Mouse (Mus musculus) small intestine, adult 2 months (tissue): ENCODE measurements around the gene Utp15. TPM values are rescaled to one million over a fixed set of nuclear protein-coding genes. Genes with fewer than 3 reads are reported as not detected.
A peak's percentile ranks its signal among the peaks of the same experiment; 100 is the strongest.

Experiments
- H3K27ac ChIP-seq: fragments of 200-500 bp; 2 replicates; pipeline ENCODE4 v1.5.1; 2012; ENCODE audit warnings: low read depth, low read length, control low read depth, inconsistent platforms; ENCODE audit not compliant: insufficient read depth
- H3K27me3 ChIP-seq: fragments of 200-500 bp; 2 replicates; pipeline ENCODE4 v1.6.1; 2012; ENCODE audit warnings: mild to moderate bottlenecking, moderate library complexity, low read length, inconsistent platforms; ENCODE audit not compliant: control insufficient read depth, insufficient read depth
- H3K36me3 ChIP-seq: fragments of 200-500 bp; 2 replicates; pipeline ENCODE4 v1.6.1; 2012; ENCODE audit warnings: mild to moderate bottlenecking, low read length, control low read depth, inconsistent platforms; ENCODE audit not compliant: control insufficient read depth, insufficient read depth
- H3K4me1 ChIP-seq: fragments of 200-500 bp; 2 replicates; pipeline ENCODE4 v1.6.1; 2012; ENCODE audit warnings: low read length, inconsistent platforms, mixed read lengths; ENCODE audit not compliant: control insufficient read depth, insufficient read depth, insufficient read length
- H3K4me3 ChIP-seq: fragments of 200-500 bp; 2 replicates; pipeline ENCODE4 v1.5.1; 2012; ENCODE audit warnings: low read depth, mild to moderate bottlenecking, control low read depth, inconsistent platforms, low read length, moderate library complexity
- CTCF ChIP-seq: fragments of 200-500 bp; IDR thresholded peaks from 2 replicates; pipeline ENCODE4 v1.5.1; 2012; ENCODE audit warnings: low read depth, mild to moderate bottlenecking, control low read depth, inconsistent platforms, low read length, moderate library complexity, mixed read lengths; ENCODE audit not compliant: insufficient replicate concordance, insufficient read length; ENCODE audit errors: extremely low read depth
- POLR2A ChIP-seq: fragments of 200-500 bp; IDR thresholded peaks from 2 replicates; pipeline ENCODE4 v1.6.1; 2012; ENCODE audit warnings: low read depth, mild to moderate bottlenecking, control low read depth, inconsistent platforms, low read length, moderate library complexity
- WGBS: fragments of 180-500 bp; shearing (Covaris S2); methylation state at CpG from one replicate; pipeline ENCODE4 v1.1.7; 2018; 5-methylcytosine and 5-hydroxymethylcytosine counted together
- polyA plus RNA-seq: library from polyadenylated mRNA; depleted of rRNA; stranded (reverse); fragments of >200 nt; gene quantifications from 2 replicates; pipeline ENCODE4 v1.2.3, GENCODE M21; 2012

The Utp15 gene
- polyA plus RNA-seq, 1 experiment: 1.3 TPM

DNA sequence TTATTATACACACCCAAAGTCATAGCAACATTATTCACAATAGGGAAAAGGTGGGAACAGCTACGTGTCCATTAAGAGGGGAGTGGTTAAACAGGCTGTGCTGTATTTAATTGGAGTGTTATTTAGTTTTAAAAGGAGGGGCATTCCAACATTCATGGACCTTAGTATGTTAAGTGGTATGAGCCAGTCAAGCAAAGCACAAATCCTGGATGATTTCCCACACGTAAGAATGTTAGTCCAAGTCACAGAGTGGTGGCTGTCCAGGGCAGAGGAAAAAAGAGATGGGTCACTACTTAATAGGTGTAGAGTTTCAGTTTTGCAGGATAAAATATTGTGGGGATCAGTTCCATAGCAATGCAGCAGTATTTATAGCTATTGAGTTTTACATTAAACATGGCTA lies 36.6 kb downstream of the Utp15 start:
- Histone ChIP-seq H3K27ac (no peak overlapping the region), H3K36me3 (no peaks in the 10 kb centered on the region), H3K4me1 (no peaks in the 10 kb centered on the region), H3K4me3 (no peak overlapping the region), H3K27me3 (no peaks in the 10 kb centered on the region)
- WGBS: 64% methylated on average over 2 of the region's 2 CpGs
- TF ChIP-seq CTCF: no peak

DNA sequence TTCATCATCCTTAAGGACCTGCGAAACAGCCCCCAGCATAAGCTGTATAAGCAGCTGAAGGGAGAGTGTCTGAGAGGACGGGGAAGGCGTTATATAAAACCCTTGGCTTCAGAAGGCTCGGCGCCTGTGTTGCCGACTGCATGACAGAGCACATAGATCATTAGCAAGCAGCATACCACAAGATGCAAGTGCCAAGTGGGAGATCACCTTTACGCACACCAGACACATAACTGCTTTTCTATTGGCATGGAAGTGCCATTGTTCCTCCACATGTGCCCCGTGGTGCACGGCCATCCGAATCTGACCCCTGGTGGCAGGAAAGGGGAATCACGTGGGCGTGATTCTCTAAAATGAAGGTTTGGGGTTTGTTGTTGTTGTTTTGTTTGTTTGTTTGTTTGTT lies 40.0 kb downstream of the Utp15 start:
- H3K4me1 ChIP-seq: no peaks in the 10 kb centered on the region
- 31% methylated on average over 12 of the region's 12 CpGs for WGBS
- no peaks in the 10 kb centered on the region for H3K27me3 ChIP-seq
- no peak overlapping the region for H3K27ac ChIP-seq
- no peak overlapping the region for H3K4me3 ChIP-seq
- TF ChIP-seq CTCF (peak; percentile 73; the same call in 1 of the 2 replicates), POLR2A (no peak)
- H3K36me3 ChIP-seq: no peaks in the 10 kb centered on the region

DNA sequence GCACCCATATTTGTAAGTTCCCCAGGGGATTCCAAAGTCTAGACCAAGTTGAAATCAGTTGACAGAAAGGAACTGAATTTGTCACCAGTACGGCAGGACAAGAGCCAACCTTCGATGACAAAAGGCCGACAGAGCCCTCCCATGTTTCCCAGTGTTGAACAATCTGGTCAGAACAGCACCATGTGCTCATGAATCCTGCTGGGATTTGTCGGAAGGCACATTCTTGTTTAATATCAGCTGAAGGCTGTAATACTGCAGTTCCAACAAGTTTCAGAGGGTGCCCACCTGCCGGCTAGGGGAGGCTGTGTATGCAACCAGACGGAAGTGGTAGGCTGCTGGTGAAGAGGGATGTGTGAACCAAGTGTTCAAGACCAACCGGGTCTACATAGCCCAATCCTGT lies 52.7 kb downstream of the Utp15 start:
- Histone ChIP-seq H3K27me3 (no peaks in the 10 kb centered on the region), H3K27ac (no peak overlapping the region), H3K4me1 (0 out of 2 replicates have a peak, but pooled peaks cover 2% of the 10 kb centered on the region), H3K4me3 (no peak overlapping the region), H3K36me3 (no peaks in the 10 kb centered on the region)
- no peak for TF ChIP-seq CTCF
- no peak for TF ChIP-seq POLR2A
- WGBS: 90% methylated on average over 7 of the region's 7 CpGs

DNA sequence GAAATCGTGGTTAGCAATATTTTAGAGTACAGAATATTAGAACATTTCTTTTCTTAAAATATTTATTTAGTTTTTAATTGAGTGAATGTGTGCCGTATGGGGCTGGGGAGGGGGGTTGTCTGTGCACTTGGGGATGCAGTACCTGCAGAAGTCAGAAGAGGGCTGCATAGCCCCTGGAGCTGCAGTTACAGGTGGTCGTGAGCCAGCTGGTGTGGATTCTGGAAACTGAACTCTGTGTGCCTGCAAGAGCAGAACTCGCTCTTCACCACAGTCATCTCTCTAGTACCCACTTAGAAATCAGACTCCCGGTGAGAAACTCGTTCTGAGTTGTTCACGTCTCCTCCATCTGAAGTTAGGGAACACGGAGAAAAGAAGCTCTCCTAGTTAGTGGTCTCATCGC lies 54.0 kb downstream of the Utp15 start:
- no peaks in the 10 kb centered on the region for H3K36me3 ChIP-seq

DNA sequence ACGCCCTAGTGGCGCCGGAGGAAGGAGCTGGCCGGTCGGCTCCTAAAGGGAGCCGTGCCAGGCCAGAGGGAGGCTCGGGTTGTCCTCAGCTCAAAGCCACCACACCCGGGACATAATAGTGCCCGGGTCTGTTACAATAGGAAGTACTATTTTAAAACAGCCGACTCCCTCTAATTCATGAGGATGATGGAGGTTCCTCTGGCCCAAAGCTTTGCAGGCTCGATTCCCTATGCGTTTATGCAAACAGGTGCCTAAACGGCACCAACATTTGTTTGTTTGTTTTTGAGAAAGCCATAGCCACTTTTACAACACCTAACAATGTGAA lies 56.3 kb downstream of the Utp15 start:
- H3K27ac ChIP-seq: no peak overlapping the region
- 2% methylated on average over 13 of the region's 13 CpGs for WGBS
- no peaks in the 10 kb centered on the region for H3K27me3 ChIP-seq
- H3K36me3 ChIP-seq: no peaks in the 10 kb centered on the region
- no peak for TF ChIP-seq POLR2A
- H3K4me3 ChIP-seq: peak overlapping the region; percentile 85
- peaks cover 8% of the 10 kb centered on the region; the same call in 1 of the 2 replicates for H3K4me1 ChIP-seq

More for the DNA sequence above, 54.0 kb downstream of the Utp15 start:
- H3K27ac ChIP-seq: no peak overlapping the region
- TF ChIP-seq POLR2A (no peak), CTCF (peak; percentile 23; the same call in 1 of the 2 replicates)
- no peak overlapping the region for H3K4me3 ChIP-seq
- H3K27me3 ChIP-seq: no peaks in the 10 kb centered on the region
- 63% methylated on average over 9 of the region's 9 CpGs for WGBS
- peaks cover 3% of the 10 kb centered on the region; the same call in 1 of the 2 replicates for H3K4me1 ChIP-seq

DNA sequence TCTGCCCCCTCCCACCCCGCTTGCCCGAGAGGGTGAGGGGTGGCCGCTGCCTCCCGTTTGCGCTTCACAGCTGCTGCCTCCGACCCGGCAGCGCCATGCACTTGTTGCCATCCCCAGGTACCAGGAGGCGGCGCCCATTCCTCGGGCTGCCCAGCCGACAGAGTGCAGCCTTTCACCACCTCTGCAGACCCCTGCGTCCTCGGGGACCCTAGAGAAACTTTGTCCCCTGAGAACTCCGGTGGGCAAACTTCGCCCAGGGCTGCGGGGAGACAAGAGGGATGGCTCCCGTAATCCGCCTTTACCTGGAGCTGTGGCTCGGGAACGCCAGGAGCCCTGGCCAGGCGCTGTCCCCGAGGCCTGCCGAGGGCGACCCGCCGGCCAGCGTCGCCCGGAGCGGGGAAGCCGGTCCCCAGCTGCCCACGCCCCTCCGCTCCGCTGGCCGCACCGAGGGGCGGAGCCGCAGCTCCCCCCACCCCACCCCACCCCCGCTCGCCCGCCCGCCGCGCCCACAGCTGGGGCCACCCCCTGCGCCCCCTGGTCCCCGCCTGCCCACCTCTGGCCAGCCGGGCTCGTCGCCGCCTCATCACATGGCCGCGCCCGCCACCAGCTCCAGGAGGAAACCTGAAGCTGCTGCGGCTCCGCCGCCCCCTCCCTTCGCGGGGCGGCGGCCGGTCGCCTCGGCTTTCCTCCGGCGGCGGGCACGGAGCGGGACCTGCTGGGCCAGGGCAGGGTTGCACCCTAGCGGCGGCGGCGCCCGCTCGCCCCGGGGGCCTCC lies 56.9 kb downstream of the Utp15 start, which contains the start of gene Arhgef28:
Arhgef28 (minus strand) TSS at position 669 of the 775 bp plus-strand sequence.
- no peaks in the 10 kb centered on the region for H3K27me3 ChIP-seq
- TF ChIP-seq POLR2A: no peak
- TF ChIP-seq CTCF: peak; percentile 51; the same call in 1 of the 2 replicates
- H3K36me3 ChIP-seq: no peaks in the 10 kb centered on the region
- H3K4me3 ChIP-seq: peak within 1 kb of the TSS; percentile 85
- H3K27ac ChIP-seq: peak within 1 kb of the TSS; percentile 35
- peaks cover 8% of the 10 kb centered on the region; the same call in 1 of the 2 replicates for H3K4me1 ChIP-seq
- under 1% methylated on average over 62 of the region's 76 CpGs for WGBS

DNA sequence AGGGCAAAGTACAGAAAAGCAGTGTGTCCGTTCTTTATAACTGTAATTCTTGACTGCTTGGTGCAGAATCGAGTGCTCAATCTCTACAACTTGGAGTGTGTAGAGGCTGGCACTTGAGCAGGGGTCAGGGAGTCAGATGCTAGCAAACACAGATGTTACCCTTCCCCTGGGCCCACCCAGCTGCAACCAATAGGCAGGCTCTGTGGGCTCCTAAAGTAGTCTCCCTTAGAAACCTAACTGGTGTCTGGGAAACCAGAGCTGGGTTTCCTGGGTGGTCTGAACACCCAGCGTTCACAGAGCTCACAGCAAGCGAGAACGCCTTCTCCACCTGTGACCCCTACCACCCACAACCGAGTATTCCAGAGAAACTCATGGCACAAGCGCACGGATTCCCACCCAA lies 57.7 kb downstream of the Utp15 start:
- peaks cover 8% of the 10 kb centered on the region; the same call in 1 of the 2 replicates for H3K4me1 ChIP-seq
- 18% methylated on average over 8 of the region's 8 CpGs for WGBS
- TF ChIP-seq CTCF (no peak), POLR2A (no peak)
- peak overlapping the region; percentile 85 for H3K4me3 ChIP-seq
- 0 out of 2 replicates have a peak overlapping the region, but pooled peaks have one; percentile 35 for H3K27ac ChIP-seq
- H3K27me3 ChIP-seq: no peaks in the 10 kb centered on the region
- H3K36me3 ChIP-seq: no peaks in the 10 kb centered on the region; the same call in 1 of the 2 replicates

DNA sequence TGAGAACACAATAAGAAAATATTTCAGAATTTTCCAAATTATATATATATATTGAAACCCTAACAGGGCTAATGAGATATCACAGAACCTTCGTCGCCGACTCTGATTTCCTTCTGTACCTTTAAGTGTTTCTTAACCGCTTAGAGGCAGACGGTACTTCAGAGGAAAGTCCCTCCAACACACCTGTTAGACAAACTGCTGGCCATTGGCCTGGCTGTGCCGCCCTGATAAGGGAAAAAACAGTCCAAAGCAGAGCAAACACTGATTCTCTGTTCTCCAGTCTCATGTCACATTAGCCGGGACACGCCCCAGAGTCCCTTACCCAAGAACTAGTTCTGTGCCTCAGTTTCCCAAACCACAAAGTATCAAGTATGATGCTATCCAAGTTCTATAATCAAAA lies 58.5 kb downstream of the Utp15 start:
- Histone ChIP-seq H3K4me3 (no peak overlapping the region), H3K36me3 (no peaks in the 10 kb centered on the region; the same call in 1 of the 2 replicates), H3K27me3 (no peaks in the 10 kb centered on the region), H3K27ac (no peak overlapping the region), H3K4me1 (peaks cover 8% of the 10 kb centered on the region; the same call in 1 of the 2 replicates)
- TF ChIP-seq CTCF: no peak
- TF ChIP-seq POLR2A: no peak
- 30% methylated on average over 8 of the region's 8 CpGs for WGBS
